Mouse (Mus musculus): Measurements from ENCODE around the gene Prim1.
"Not testable (repeated sequence)": the region's sequence is repeated elsewhere in the genome, so short reads cannot be mapped to it uniquely, and the experiment has no call there.

Prim1 gene

GRCm38 (mm10) chr10:128036746-128037425 lies 21.9 kb downstream of the Prim1 start:
- no peak for DNase-seq (ENCODE audit: extremely low read depth, low read depth, low spot score)

GRCm38 (mm10) chr10:128037921-128038320 lies 23.0 kb downstream of the Prim1 start:
- DNase-seq (ENCODE audit: extremely low read depth, low read depth, low spot score), result no peak

- DNase-seq (ENCODE audit: extremely low read depth, low read depth, low spot score), result no peak
These were observed 24.2 kb downstream of the Prim1 start for GRCm38 (mm10) chr10:128039167-128039566.

- DNase-seq (ENCODE audit: extremely low read depth, low read depth, low spot score), result no peak
These were observed 24.9 kb downstream of the Prim1 start for GRCm38 (mm10) chr10:128039858-128040257.

GRCm38 (mm10) chr10:128040293-128040692 lies 25.3 kb downstream of the Prim1 start:
- DNase-seq (ENCODE audit: extremely low read depth, low read depth, low spot score), result no peak

- no peak for DNase-seq (ENCODE audit: extremely low read depth, low read depth, low spot score)
These were observed 26.7 kb downstream of the Prim1 start for GRCm38 (mm10) chr10:128041636-128042035.

GRCm38 (mm10) chr10:128042466-128042865 lies 27.5 kb downstream of the Prim1 start:
- no peak for DNase-seq (ENCODE audit: extremely low read depth, low read depth, low spot score)

- DNase-seq (ENCODE audit: extremely low read depth, low read depth, low spot score), result no peak
These were observed 28.3 kb downstream of the Prim1 start for GRCm38 (mm10) chr10:128043041-128043835.

- DNase-seq (ENCODE audit: extremely low read depth, low read depth, low spot score), result no peak
These were observed 33.2 kb downstream of the Prim1 start for GRCm38 (mm10) chr10:128048157-128048556.

GRCm38 (mm10) chr10:128049741-128050140 lies 34.8 kb downstream of the Prim1 start:
- DNase-seq (ENCODE audit: extremely low read depth, low read depth, low spot score), result no peak

GRCm38 (mm10) chr10:128050355-128050754 lies 35.4 kb downstream of the Prim1 start:
- DNase-seq (ENCODE audit: extremely low read depth, low read depth, low spot score), result no peak

- DNase-seq (ENCODE audit: extremely low read depth, low read depth, low spot score), result no peak
These were observed 36.6 kb downstream of the Prim1 start for GRCm38 (mm10) chr10:128051589-128051988.

GRCm38 (mm10) chr10:128052136-128052535 lies 37.2 kb downstream of the Prim1 start:
- DNase-seq (ENCODE audit: extremely low read depth, low read depth, low spot score), result not testable (repeated sequence)

- DNase-seq (ENCODE audit: extremely low read depth, low read depth, low spot score), result no peak
These were observed 38.0 kb downstream of the Prim1 start for GRCm38 (mm10) chr10:128053001-128053400.

- no peak for DNase-seq (ENCODE audit: extremely low read depth, low read depth, low spot score)
These were observed 43.2 kb downstream of the Prim1 start for GRCm38 (mm10) chr10:128058184-128058583.

GRCm38 (mm10) chr10:128058601-128059151 lies 43.7 kb downstream of the Prim1 start, which contains the start of gene Ptges3:
Ptges3 (plus strand) TSS chr10:128058954.
- no peak for DNase-seq (ENCODE audit: extremely low read depth, low read depth, low spot score)

GRCm38 (mm10) chr10:128059207-128059981 lies 44.4 kb downstream of the Prim1 start:
- no peak for DNase-seq (ENCODE audit: extremely low read depth, low read depth, low spot score)

GRCm38 (mm10) chr10:128061109-128061508 lies 46.1 kb downstream of the Prim1 start:
- DNase-seq (ENCODE audit: extremely low read depth, low read depth, low spot score), result no peak

- DNase-seq (ENCODE audit: extremely low read depth, low read depth, low spot score), result no peak
These were observed 47.4 kb downstream of the Prim1 start for GRCm38 (mm10) chr10:128062221-128062989.

GRCm38 (mm10) chr10:128066072-128066471 lies 51.1 kb downstream of the Prim1 start:
- no peak for DNase-seq (ENCODE audit: extremely low read depth, low read depth, low spot score)

Measured in fat pad, adult 2 months (tissue).